ENCODE assay signal across 21 mouse cellular contexts in the genomic region with DNA sequence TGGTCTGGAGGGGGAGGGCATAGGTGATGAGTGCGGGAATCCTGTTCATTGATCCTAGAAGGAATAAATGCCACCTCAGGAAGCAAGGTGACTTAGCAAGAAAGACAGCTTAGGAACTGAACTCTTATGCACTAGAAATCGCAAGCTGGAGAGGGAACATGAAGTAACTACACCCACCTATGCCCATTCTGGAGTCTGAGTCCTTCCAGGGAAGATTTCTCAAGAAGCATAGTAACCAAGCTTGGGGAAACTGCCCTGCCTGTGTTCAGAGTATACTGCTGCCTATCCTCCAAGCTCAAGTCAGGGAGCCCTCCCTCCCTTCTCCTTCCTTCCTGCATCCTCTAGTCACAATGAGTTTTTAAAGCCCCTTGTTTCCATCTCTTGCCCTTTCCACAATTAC.
"Had no signal": no experiment of that assay in that cellular context is flagged by ENCODE, and none has a peak within 500 bp of the region (broad histone marks: within the 10 kb centered on the region; RNA-seq: fewer than 3 reads in every experiment).

No protein-coding gene starts in this region.

- ATAC-seq: hindbrain, embryonic 16.5 days; hindbrain, postnatal 0 days; inflammation-experienced regulatory T-cells, adult 6 months; intestine, embryonic 15.5 days; intestine, embryonic 16.5 days; intestine, postnatal 0 days had no signal

- DNase-seq: heart, postnatal 14 days; heart, postnatal 36 days; heart, postnatal 4 days; kidney, adult 11 months; kidney, adult 18-20 months; kidney, adult 2 months; kidney, adult 8-10 months; kidney, adult 9 months; kidney, postnatal 10 days; kidney, postnatal 14 days; kidney, postnatal 25 days; kidney, postnatal 36 days; kidney, postnatal 4 days; layer of hippocampus, adult 9-11 months; layer of hippocampus, postnatal 36 days had no signal
